Mouse (Mus musculus) forebrain, embryonic 15.5 days (tissue): ENCODE measurements around the gene S100a11. TPM values are rescaled to one million over a fixed set of nuclear protein-coding genes. Genes with fewer than 3 reads are reported as not detected.
"Not testable (repeated sequence)": the region's sequence is repeated elsewhere in the genome, so short reads cannot be mapped to it uniquely, and the experiment has no call there.

ENCODE experiments used
- ATAC-seq: fragments of 200-750 bp; cut with Nextera tagmentation; replicated peaks from 2 replicates; pipeline ENCODE4 v1.8.0; 2017; ENCODE audit warnings: mild to moderate bottlenecking, moderate TSS enrichment, moderate library complexity
- H3K27ac ChIP-seq: fragments of 300-500 bp; sonication (generic); replicated peaks from 2 replicates; pipeline ENCODE4 v1.5.1; 2015; ENCODE audit warnings: mild to moderate bottlenecking, inconsistent platforms
- H3K27me3 ChIP-seq: fragments of 300-500 bp; sonication (generic); 2 replicates; pipeline ENCODE4 v1.6.1; 2015; ENCODE audit warnings: inconsistent platforms
- H3K36me3 ChIP-seq: fragments of 300-500 bp; sonication (generic); 2 replicates; pipeline ENCODE4 v1.6.1; 2015; ENCODE audit warnings: mild to moderate bottlenecking, inconsistent platforms
- H3K4me1 ChIP-seq: fragments of 300-500 bp; sonication (generic); 2 replicates; pipeline ENCODE4 v1.6.1; 2015; ENCODE audit warnings: inconsistent platforms
- H3K4me2 ChIP-seq: fragments of 300-500 bp; sonication (generic); replicated peaks from 2 replicates; pipeline ENCODE4 v1.6.1; 2015; ENCODE audit warnings: mild to moderate bottlenecking, inconsistent platforms
- H3K4me3 ChIP-seq: fragments of 300-500 bp; sonication (generic); 2 replicates; pipeline ENCODE4 v1.5.1; 2015; ENCODE audit warnings: mild to moderate bottlenecking, inconsistent platforms
- H3K9ac ChIP-seq: fragments of 300-500 bp; sonication (generic); replicated peaks from 2 replicates; pipeline ENCODE4 v1.6.1; 2015; ENCODE audit warnings: mild to moderate bottlenecking, inconsistent platforms
- H3K9me3 ChIP-seq: fragments of 300-500 bp; sonication (generic); 2 replicates; pipeline ENCODE4 v1.6.1; 2016; ENCODE audit warnings: inconsistent platforms
- WGBS: fragments of 180-500 bp; shearing (Covaris S2); methylation state at CpG from one replicate; pipeline ENCODE4 v1.1.7; 2015; ENCODE audit warnings: mixed read lengths; 5-methylcytosine and 5-hydroxymethylcytosine counted together
- polyA plus RNA-seq: library from polyadenylated mRNA; unstranded; fragments of >200 nt; fragmentation: Nextera tagmentation; extraction: Ambion mirVana; gene quantifications from 2 replicates; pipeline ENCODE4 v1.2.1, GENCODE M21; 2015

S100a11 gene
- 102 and 108 TPM in 2 replicates for polyA plus RNA-seq

DNA sequence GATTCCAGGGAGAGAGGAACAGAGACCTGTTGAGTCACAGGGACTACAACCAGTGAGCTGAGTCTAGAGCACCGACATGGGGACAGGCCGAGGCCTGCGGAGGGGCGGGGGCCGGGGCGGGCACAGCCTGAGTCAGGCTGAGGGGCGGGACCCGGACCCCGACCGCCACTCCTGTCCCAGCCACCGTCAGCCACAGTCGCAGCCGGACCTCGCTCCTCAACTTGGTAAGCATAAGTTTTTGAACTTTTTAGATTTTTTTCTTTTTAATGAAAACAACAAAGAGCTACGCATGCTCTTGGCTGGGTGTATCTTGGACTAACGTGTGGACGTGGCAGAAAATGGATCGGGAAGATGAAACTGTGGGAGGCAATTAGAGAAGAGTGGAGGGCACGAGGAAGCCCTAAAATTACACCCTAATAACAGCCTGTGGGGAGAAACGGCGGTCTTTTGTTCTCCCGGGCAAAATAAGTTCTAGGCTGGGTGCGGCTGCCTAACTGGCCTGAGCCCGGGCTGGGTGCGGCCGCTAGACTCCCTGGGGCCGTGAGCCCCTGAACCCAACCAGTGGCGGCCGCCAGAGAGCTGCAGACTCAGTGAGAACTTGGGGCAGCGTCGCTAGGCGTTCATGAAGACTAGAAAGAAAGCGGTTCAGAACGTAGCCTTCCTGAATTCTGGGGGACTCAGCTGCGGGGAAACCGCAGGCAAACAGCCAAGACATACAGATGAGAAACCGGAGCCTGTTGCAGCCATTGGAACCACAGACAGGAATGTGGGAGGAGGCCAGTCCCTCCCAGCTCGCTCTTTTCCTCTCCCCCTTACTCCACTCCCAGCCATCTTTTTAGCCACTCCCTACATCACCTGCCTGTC, at the start of gene S100a11:
Gene S100a11, plus strand, starts transcription at position 159 of the 864 bp plus-strand sequence.
- Histone ChIP-seq H3K9ac (peak within 1 kb of the TSS; percentile 43), H3K27ac (no peak within 1 kb of the TSS)

DNA sequence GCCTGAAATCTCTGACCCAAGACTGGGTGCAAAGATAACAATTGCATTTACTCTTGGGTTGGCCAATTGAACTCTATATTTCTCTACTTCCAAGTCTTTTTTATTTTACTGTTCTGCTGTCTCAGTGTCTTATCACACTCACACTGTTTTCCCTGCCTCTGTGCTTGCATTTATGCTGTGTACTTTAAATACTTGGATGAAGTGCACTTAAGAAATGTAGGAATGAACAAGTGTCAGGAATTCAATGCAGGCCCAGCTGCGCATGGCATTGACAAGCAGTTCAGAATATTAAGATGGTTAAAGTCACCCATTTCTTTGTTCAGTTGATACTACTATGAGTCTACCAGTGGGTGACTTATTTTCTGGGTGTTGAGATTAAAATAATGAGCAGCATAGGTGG, 40.2 kb upstream of the S100a11 start:
- Histone ChIP-seq H3K4me3 (no peak overlapping the region), H3K9ac (no peak overlapping the region), H3K4me2 (no peak overlapping the region), H3K4me1 (no peaks in the 10 kb centered on the region), H3K9me3 (no peaks in the 10 kb centered on the region), H3K27ac (no peak overlapping the region), H3K36me3 (no peaks in the 10 kb centered on the region), H3K27me3 (no peaks in the 10 kb centered on the region)
- 94% methylated on average over 1 of the region's 1 CpGs for WGBS
- ATAC-seq, result no peak

More for the DNA sequence above, at the start of gene S100a11:
- H3K36me3 ChIP-seq, result no peaks in the 10 kb centered on the region
- H3K4me1 ChIP-seq, result peaks cover 8% of the 10 kb centered on the region
- WGBS, result under 1% methylated on average over 38 of the region's 38 CpGs
- no peaks in the 10 kb centered on the region for H3K27me3 ChIP-seq
- no peaks in the 10 kb centered on the region for H3K9me3 ChIP-seq
- H3K4me3 ChIP-seq, result peak within 1 kb of the TSS; percentile 47
- peak within 1 kb of the TSS; percentile 88 for H3K4me2 ChIP-seq
- peak; percentile 88 for ATAC-seq

DNA sequence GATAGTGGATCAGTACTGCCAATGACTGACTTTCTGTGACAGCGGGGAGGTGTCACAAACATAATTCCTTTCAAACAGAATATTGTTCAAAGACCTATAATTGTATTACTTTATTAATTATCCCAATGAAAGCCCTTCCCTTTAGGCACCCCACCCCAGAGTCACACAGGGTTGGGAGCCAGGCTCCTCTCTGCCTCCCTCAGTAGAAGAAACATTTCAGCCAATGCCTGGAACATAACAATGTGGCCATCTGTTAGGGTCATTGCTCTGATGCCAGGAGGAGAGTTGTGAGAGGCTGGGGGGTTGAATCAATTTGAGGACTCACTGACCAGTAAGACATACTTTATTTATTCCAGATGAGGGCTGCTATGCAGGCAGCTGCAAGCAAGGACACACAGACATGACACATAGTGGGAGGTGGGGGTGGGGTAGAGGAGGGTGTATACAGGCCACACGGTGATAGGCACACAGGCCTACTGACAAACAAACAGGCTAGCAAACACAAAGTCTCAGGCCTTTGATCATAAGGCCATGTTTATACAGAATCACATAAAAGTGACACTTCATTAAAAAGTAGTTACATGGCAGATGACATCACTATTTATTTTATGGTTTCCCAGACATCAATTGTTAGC, 38.2 kb upstream of the S100a11 start:
- 80% methylated on average over 2 of the region's 2 CpGs for WGBS
- Histone ChIP-seq H3K4me1 (no peaks in the 10 kb centered on the region), H3K9me3 (no peaks in the 10 kb centered on the region), H3K9ac (no peak overlapping the region), H3K36me3 (no peaks in the 10 kb centered on the region), H3K4me3 (no peak overlapping the region), H3K27ac (no peak overlapping the region), H3K4me2 (no peak overlapping the region), H3K27me3 (no peaks in the 10 kb centered on the region)
- no peak for ATAC-seq

DNA sequence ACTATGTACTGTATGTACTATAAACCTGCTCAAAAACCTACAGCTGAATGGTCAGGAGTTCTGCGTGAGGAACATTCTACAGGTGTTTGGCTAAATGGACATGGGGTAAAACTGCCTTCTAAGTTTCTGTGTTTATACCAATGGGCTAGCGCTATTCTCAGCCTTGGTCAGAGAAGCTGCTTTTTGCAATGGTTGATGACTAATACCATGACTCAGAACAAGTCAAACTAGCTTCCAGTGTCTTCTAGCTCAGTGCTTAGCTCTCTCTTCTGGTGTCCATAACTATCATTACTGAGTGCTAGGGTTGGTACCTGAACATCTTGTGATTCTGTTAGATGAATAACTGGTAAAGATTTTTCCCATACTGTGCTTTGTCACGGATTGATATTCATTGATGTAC, 34.7 kb upstream of the S100a11 start:
- H3K27me3 ChIP-seq, result no peaks in the 10 kb centered on the region
- H3K4me3 ChIP-seq, result no peak overlapping the region
- ATAC-seq, result no peak
- H3K9me3 ChIP-seq, result no peaks in the 10 kb centered on the region
- no peak overlapping the region for H3K9ac ChIP-seq
- H3K27ac ChIP-seq, result no peak overlapping the region
- WGBS, result 91% methylated on average over 3 of the region's 3 CpGs
- H3K36me3 ChIP-seq, result no peaks in the 10 kb centered on the region
- H3K4me2 ChIP-seq, result no peak overlapping the region
- H3K4me1 ChIP-seq, result no peaks in the 10 kb centered on the region

DNA sequence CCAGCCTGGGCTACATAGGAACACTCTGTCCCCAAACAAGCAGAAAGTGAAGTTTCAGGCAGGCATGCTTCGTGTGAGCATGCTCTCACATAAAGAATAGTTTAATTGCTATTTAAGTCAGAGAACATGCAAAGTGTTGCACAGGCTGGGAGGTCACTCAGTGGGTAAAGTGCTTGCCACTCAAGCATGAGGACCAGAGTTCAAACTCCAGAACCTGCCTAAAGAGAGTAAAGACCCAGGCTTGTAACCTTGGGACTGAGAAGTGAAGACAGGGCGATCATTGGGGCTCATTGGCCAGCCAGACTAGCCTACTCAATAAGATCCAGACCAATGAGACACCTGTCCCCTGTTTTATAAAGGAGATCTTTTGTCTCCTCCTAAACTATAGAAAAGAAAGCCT, 31.7 kb upstream of the S100a11 start:
- Histone ChIP-seq H3K4me1 (no peaks in the 10 kb centered on the region), H3K36me3 (no peaks in the 10 kb centered on the region), H3K9ac (no peak overlapping the region), H3K27me3 (no peaks in the 10 kb centered on the region), H3K9me3 (no peaks in the 10 kb centered on the region), H3K4me3 (no peak overlapping the region), H3K27ac (no peak overlapping the region), H3K4me2 (no peak overlapping the region)
- no peak for ATAC-seq
- 89% methylated on average over 2 of the region's 2 CpGs for WGBS

DNA sequence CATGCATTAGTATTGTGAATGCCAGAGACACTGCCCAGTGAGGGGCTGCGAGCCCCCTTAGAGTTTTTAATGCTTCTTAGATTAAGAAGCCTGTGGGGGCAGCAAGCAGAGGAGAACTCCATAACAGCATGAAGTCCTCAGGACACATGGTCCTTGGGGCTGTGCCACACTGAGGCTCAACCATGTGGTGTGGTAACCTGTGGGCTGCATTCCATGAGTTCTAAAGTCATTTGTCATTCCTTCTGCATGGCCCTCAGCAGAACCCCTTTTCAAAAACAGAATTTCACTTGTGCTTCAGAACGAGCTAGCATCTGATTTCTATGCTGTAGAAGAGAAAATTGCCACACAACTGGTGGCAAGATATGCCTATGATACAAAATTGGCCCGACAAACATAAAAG, 28.1 kb upstream of the S100a11 start:
- 76% methylated on average over 3 of the region's 3 CpGs for WGBS
- Histone ChIP-seq H3K27me3 (no peaks in the 10 kb centered on the region), H3K36me3 (no peaks in the 10 kb centered on the region), H3K27ac (no peak overlapping the region), H3K9me3 (no peaks in the 10 kb centered on the region), H3K9ac (no peak overlapping the region), H3K4me3 (no peak overlapping the region), H3K4me1 (no peaks in the 10 kb centered on the region), H3K4me2 (no peak overlapping the region)
- no peak for ATAC-seq

DNA sequence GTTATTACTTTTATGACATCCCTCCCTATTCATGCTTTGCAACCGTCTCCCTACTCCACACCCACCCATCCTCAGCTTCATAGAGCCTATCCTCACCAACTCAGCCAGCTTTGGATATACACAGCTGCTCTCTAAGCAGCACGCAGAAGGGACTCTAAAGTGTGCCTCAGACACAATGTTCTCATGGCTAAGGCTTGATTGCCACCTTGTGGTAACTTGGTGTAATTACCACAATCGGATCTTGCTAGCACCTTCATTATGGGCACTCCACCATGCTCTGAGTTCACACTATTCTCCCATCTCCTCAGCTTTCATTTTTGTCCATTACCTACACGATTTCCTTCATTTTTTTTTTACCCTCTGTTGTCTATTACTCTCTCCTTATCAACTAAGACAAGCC, 26.3 kb upstream of the S100a11 start:
- WGBS, result 2% methylated on average over 4 of the region's 4 CpGs
- ATAC-seq, result peak; percentile 95
- Histone ChIP-seq H3K27ac (no peak overlapping the region), H3K36me3 (no peaks in the 10 kb centered on the region), H3K4me1 (no peaks in the 10 kb centered on the region), H3K4me2 (no peak overlapping the region), H3K4me3 (no peak overlapping the region), H3K9ac (no peak overlapping the region), H3K27me3 (no peaks in the 10 kb centered on the region), H3K9me3 (no peaks in the 10 kb centered on the region)

DNA sequence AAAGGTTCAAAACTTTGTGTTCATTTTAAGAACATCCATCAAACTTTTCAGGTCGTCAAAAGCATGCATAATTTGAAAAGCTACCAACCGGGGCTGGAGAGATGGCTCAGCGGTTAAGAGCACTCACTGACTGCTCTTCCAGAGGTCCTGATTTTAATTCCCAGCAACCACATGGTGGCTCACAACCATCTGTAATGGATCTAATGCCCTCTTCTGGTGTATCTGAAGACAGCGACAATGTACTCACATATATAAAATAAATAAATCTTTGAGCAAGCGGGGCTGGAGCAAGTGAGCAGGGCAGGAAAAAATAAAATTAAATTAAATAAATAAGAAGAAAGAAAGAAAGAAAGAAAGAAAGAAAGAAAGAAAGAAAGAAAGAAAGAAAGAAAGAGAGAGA, 25.5 kb upstream of the S100a11 start:
- not testable (repeated sequence) for ATAC-seq, H3K27me3 ChIP-seq, H3K27ac ChIP-seq, H3K36me3 ChIP-seq, H3K4me3 ChIP-seq, H3K9ac ChIP-seq, H3K9me3 ChIP-seq, H3K4me2 ChIP-seq, H3K4me1 ChIP-seq
- WGBS, result 35% methylated on average over 5 of the region's 5 CpGs

DNA sequence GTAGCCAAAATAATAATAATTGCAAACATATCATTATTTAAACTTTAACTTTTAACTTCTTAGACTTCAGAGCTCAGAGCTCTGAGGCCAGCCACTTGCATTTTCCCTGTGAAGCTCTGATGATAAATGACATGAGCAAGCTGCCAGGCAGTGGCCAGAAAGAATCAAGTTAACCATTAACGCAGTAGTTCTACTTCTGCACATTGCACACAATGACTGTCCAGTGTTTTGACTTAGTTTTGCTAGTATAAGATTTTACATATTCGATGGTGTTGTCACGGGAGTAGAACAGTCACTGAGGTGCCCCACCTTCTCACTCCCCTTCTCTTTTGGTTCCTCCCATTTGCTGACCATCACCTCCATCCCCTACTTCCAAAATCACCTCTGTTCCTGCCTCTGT, 23.2 kb upstream of the S100a11 start:
- no peak for ATAC-seq
- 87% methylated on average over 3 of the region's 3 CpGs for WGBS
- no peaks in the 10 kb centered on the region for H3K27me3 ChIP-seq
- no peaks in the 10 kb centered on the region for H3K36me3 ChIP-seq
- no peaks in the 10 kb centered on the region for H3K9me3 ChIP-seq
- H3K9ac ChIP-seq, result no peak overlapping the region
- H3K4me1 ChIP-seq, result no peaks in the 10 kb centered on the region
- no peak overlapping the region for H3K4me2 ChIP-seq
- no peak overlapping the region for H3K4me3 ChIP-seq
- H3K27ac ChIP-seq, result no peak overlapping the region

DNA sequence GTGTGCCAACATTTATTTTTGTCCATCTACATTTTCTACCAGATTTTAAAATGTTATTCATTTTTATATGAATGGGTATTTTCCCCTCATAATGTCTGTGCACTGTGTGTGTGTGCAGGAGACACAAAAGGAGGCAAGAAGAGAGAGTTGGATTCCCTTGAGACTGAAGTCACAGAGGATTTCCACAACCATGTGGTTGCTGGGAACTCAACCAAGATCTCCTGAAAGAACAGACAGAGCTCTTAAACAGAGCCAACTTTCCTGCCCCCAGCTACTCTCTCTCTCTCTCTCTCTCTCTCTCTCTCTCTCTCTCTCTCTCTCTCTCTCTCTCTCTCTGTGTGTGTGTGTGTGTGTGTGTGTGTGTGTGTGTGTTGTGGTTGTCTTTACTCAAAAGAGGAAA, 21.2 kb upstream of the S100a11 start:
- no peak overlapping the region for H3K4me3 ChIP-seq
- H3K9ac ChIP-seq, result no peak overlapping the region
- no peaks in the 10 kb centered on the region for H3K36me3 ChIP-seq
- no peaks in the 10 kb centered on the region for H3K4me1 ChIP-seq
- no peak overlapping the region for H3K27ac ChIP-seq
- no peak overlapping the region for H3K4me2 ChIP-seq
- H3K9me3 ChIP-seq, result no peaks in the 10 kb centered on the region
- H3K27me3 ChIP-seq, result no peaks in the 10 kb centered on the region
- ATAC-seq, result no peak

DNA sequence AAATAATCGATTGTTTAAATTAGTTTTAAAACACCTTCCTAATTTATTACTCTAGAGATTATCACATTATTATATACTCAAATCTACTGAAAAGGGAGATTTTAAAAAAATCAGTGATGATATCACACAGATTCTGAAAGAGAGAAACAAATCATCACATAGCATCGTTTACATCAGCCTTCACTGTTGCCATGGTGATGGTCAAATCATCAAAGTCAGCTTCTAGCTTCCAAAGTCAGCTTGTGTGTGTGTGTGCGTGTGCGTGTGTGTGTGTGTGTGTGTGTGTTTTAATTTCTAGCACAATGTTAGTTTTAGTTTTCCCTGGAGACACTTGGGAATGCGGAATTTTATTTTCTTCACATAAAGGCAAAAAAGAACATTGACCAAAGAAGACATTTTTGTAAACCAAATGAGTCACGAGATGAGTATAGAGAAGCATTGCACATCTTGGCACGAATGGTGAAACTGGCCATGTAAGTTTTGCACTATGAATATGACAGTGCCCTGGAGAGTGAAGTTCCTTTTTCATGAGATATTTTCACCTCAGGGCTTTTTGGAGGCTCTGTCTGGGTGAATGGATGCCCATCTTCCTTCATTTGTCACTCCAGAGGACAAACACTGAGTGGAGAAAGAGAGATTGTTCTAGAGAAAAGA, 15.6 kb upstream of the S100a11 start:
- ATAC-seq, result no peak
- H3K9ac ChIP-seq, result no peak overlapping the region
- no peak overlapping the region for H3K4me2 ChIP-seq
- WGBS, result 88% methylated on average over 7 of the region's 7 CpGs
- H3K27me3 ChIP-seq, result no peaks in the 10 kb centered on the region
- H3K4me3 ChIP-seq, result no peak overlapping the region
- no peaks in the 10 kb centered on the region for H3K9me3 ChIP-seq
- no peaks in the 10 kb centered on the region for H3K36me3 ChIP-seq
- no peaks in the 10 kb centered on the region for H3K4me1 ChIP-seq
- no peak overlapping the region for H3K27ac ChIP-seq
